14 mouse cellular contexts compared by ENCODE assay signal in the genomic region with DNA sequence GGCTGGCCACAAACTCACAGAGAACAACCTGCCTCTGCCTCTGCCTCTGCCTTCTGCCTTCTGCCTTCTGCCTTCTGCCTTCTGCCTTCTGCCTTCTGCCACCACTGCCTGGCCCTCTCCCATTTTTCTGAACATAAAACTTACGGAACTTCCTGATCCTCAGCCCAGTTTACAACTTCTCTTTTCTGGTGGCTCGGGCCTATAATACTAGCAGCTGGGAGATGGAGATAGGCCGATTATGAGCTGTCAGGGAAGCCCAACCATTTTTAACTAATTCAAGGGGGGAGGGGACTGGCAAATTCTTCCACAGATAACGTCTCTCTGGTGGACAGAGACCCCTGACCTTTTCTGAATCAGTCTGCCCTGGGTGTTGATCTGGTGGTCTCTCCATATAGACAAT. TPM values are rescaled to one million over a fixed set of nuclear protein-coding genes. Genes with fewer than 3 reads are reported as not detected.
A peak's percentile ranks its signal among the peaks of the same experiment; 100 is the strongest.
DNase-seq lines count a peak whose midpoint lies in the region; ATAC-seq and TF ChIP-seq lines count a peak whose summit lies in the region.
"Had no signal": no experiment of that assay in that cellular context is flagged by ENCODE, and none has a peak within 500 bp of the region (broad histone marks: within the 10 kb centered on the region; RNA-seq: fewer than 3 reads in every experiment).

No protein-coding gene starts in this region.

- no peak overlapping the region for H3K4me2 ChIP-seq in kidney, embryonic 16.5 days (replicated peaks; ENCODE audit: low read depth, low read length)
- no peak overlapping the region for H3K4me2 ChIP-seq in kidney, embryonic 14.5 days (replicated peaks; ENCODE audit: low read depth, low read length)
- H3K4me2 ChIP-seq in CH12.LX (ENCODE audit: insufficient read depth, low read depth, poor library complexity, severe bottlenecking) = peak overlapping the region; percentile 63
- no peak overlapping the region for H3K4me2 ChIP-seq in intestine, embryonic 15.5 days (replicated peaks)
- H3K4me2 ChIP-seq in hindbrain, embryonic 13.5 days = no peak overlapping the region
- H3K4me2 ChIP-seq: liver, embryonic 15.5 days; midbrain, embryonic 15.5 days had no signal

- H3K4me1 ChIP-seq in kidney, embryonic 16.5 days (ENCODE audit: insufficient read depth, low read length) = peaks cover 5% of the 10 kb centered on the region
- H3K4me1 ChIP-seq in kidney, embryonic 14.5 days (ENCODE audit: control insufficient read depth, insufficient read depth, low read length) = peaks cover 7% of the 10 kb centered on the region; the same call in 1 of the 2 replicates
- H3K4me1 ChIP-seq in CH12.LX (ENCODE audit: control insufficient read depth in 1 of 2, insufficient read depth in 2 of 2) = peaks cover 53 to 91% of the 10 kb centered on the region in 2 experiments
- H3K4me1 ChIP-seq in intestine, embryonic 15.5 days (replicated peaks) = peaks cover 23% of the 10 kb centered on the region
- H3K4me1 ChIP-seq in hindbrain, embryonic 13.5 days (replicated peaks) = no peaks in the 10 kb centered on the region
- H3K4me1 ChIP-seq: midbrain, embryonic 15.5 days had no signal

- TF ChIP-seq RAD21 in CH12.LX (IDR thresholded peaks at IDR 0.05; ENCODE audit: low read depth, low read length) = no peak

- TF ChIP-seq EP300 in CH12.LX (IDR thresholded peaks at IDR 0.05; ENCODE audit: low read length) = no peak

- DNase-seq in 416B (ENCODE audit: low read depth) (peak; percentile 50), CH12.LX (ENCODE audit: extremely low read depth) (peak; percentile 76)
- no peak for DNase-seq in frontal cortex, postnatal 10 days (ENCODE audit: low spot score in 2 of 2)
- DNase-seq: cerebellum, postnatal 14 days; gastrocnemius, postnatal 36 days; layer of hippocampus, postnatal 36 days; left cerebral cortex, postnatal 4 days had no signal

- H3K27ac ChIP-seq in kidney, embryonic 16.5 days (ENCODE audit: low read length) = peak overlapping the region; percentile 50; the same call in 1 of the 2 replicates
- H3K27ac ChIP-seq in kidney, embryonic 14.5 days (ENCODE audit: low read depth, low read length) = no peak overlapping the region; the same call in 1 of the 2 replicates
- peak overlapping the region; percentile 98 for H3K27ac ChIP-seq in CH12.LX (ENCODE audit: insufficient read depth, low read depth)
- H3K27ac ChIP-seq in intestine, embryonic 15.5 days = peak overlapping the region; percentile 9; the same call in 1 of the 2 replicates
- H3K27ac ChIP-seq in hindbrain, embryonic 13.5 days = no peak overlapping the region
- H3K27ac ChIP-seq: liver, embryonic 15.5 days; midbrain, embryonic 15.5 days had no signal

- H3K79me2 ChIP-seq in CH12.LX (replicated peaks; ENCODE audit: control insufficient read depth, extremely low read depth, insufficient read depth, poor library complexity, severe bottlenecking) = no peaks in the 10 kb centered on the region

- dilution Hi-C loops in CH12.LX (cut with MboI; ENCODE audit: extremely low pct_ligation_motif_present, extremely low pct_unique_long_range_greater_than_20kb, low sequenced_read_pairs) = no loop called here

- no peak for TF ChIP-seq POLR2A in CH12.LX (IDR thresholded peaks at IDR 0.05; ENCODE audit: low read depth, low read length)

- no peaks in the 10 kb centered on the region for H3K36me3 ChIP-seq in kidney, embryonic 16.5 days (ENCODE audit: insufficient read depth, low read length)
- H3K36me3 ChIP-seq in kidney, embryonic 14.5 days (ENCODE audit: control insufficient read depth, insufficient read depth, low read length) = no peaks in the 10 kb centered on the region
- no peaks in the 10 kb centered on the region for H3K36me3 ChIP-seq in CH12.LX (replicated peaks in 1 of 2; ENCODE audit: control insufficient read depth in 1 of 2, insufficient read depth in 1 of 2, low read length in 1 of 2)
- no peaks in the 10 kb centered on the region for H3K36me3 ChIP-seq in intestine, embryonic 15.5 days
- no peaks in the 10 kb centered on the region for H3K36me3 ChIP-seq in hindbrain, embryonic 13.5 days
- H3K36me3 ChIP-seq: liver, embryonic 15.5 days; midbrain, embryonic 15.5 days had no signal

- 21% methylated on average over 4 of the region's 4 CpGs for WGBS in kidney, embryonic 16.5 days
- 32% methylated on average over 4 of the region's 4 CpGs for WGBS in kidney, embryonic 14.5 days
- WGBS in intestine, embryonic 15.5 days = 15% methylated on average over 4 of the region's 4 CpGs
- 47% methylated on average over 4 of the region's 4 CpGs for WGBS in hindbrain, embryonic 13.5 days

- no peak overlapping the region for H3K9ac ChIP-seq in kidney, embryonic 16.5 days (replicated peaks; ENCODE audit: low read length)
- no peak overlapping the region for H3K9ac ChIP-seq in kidney, embryonic 14.5 days (ENCODE audit: low read depth, low read length)
- peak overlapping the region; percentile 67 for H3K9ac ChIP-seq in CH12.LX (ENCODE audit: insufficient read depth, low read depth)
- no peak overlapping the region for H3K9ac ChIP-seq in intestine, embryonic 15.5 days
- H3K9ac ChIP-seq in hindbrain, embryonic 13.5 days = no peak overlapping the region
- H3K9ac ChIP-seq: liver, embryonic 15.5 days; midbrain, embryonic 15.5 days had no signal

- no peak overlapping the region for H3K4me3 ChIP-seq in kidney, embryonic 16.5 days (ENCODE audit: low read length)
- no peak overlapping the region for H3K4me3 ChIP-seq in kidney, embryonic 14.5 days (ENCODE audit: low read length)
- H3K4me3 ChIP-seq in CH12.LX (replicated peaks in 1 of 3; ENCODE audit: low read depth in 2 of 3, low read length in 2 of 3, poor library complexity in 1 of 3) = no peak overlapping the region
- H3K4me3 ChIP-seq in intestine, embryonic 15.5 days (replicated peaks) = no peak overlapping the region
- H3K4me3 ChIP-seq in hindbrain, embryonic 13.5 days = no peak overlapping the region
- H3K4me3 ChIP-seq: liver, embryonic 15.5 days; midbrain, embryonic 15.5 days had no signal

- in situ Hi-C loops in CH12.LX (cut with MboI; ENCODE audit: low pct_ligation_motif_present, low pct_unique_long_range_greater_than_20kb, low sequenced_read_pairs) = loop anchor here (5.0 kb wide), 1 partner anchor 37 kb away; no protein-coding TSS in a partner anchor

- no peaks in the 10 kb centered on the region for H3K27me3 ChIP-seq in kidney, embryonic 16.5 days (ENCODE audit: insufficient read depth, low read length)
- no peaks in the 10 kb centered on the region for H3K27me3 ChIP-seq in kidney, embryonic 14.5 days (ENCODE audit: control insufficient read depth, insufficient read depth, low read length)
- no peaks in the 10 kb centered on the region for H3K27me3 ChIP-seq in CH12.LX (replicated peaks)
- H3K27me3 ChIP-seq in intestine, embryonic 15.5 days (replicated peaks) = no peaks in the 10 kb centered on the region
- no peaks in the 10 kb centered on the region for H3K27me3 ChIP-seq in hindbrain, embryonic 13.5 days
- H3K27me3 ChIP-seq: liver, embryonic 15.5 days; midbrain, embryonic 15.5 days; Patski had no signal

- H3K9me3 ChIP-seq in kidney, embryonic 16.5 days (ENCODE audit: low read length) = no peaks in the 10 kb centered on the region
- no peaks in the 10 kb centered on the region for H3K9me3 ChIP-seq in kidney, embryonic 14.5 days (ENCODE audit: control insufficient read depth, low read length)
- H3K9me3 ChIP-seq in CH12.LX (replicated peaks; ENCODE audit: low read length) = no peaks in the 10 kb centered on the region
- H3K9me3 ChIP-seq in intestine, embryonic 15.5 days = no peaks in the 10 kb centered on the region
- H3K9me3 ChIP-seq in hindbrain, embryonic 13.5 days = no peaks in the 10 kb centered on the region
- H3K9me3 ChIP-seq: liver, embryonic 15.5 days; midbrain, embryonic 15.5 days had no signal

- ATAC-seq in kidney, embryonic 16.5 days (ENCODE audit: low FRiP score, low TSS enrichment) = no peak
- ATAC-seq in kidney, embryonic 14.5 days (ENCODE audit: low FRiP score, low TSS enrichment) = no peak
- no peak for ATAC-seq in intestine, embryonic 15.5 days
- ATAC-seq in hindbrain, embryonic 13.5 days (ENCODE audit: low FRiP score) = no peak
- ATAC-seq: midbrain, embryonic 15.5 days; Patski had no signal

- no peak for TF ChIP-seq CTCF in CH12.LX (conservative IDR thresholded peaks at IDR 0.05 in 1 of 2, IDR thresholded peaks at IDR 0.05 in 1 of 2; ENCODE audit: low read depth in 2 of 2, low read length in 2 of 2)

TF ChIP-seq in CH12.LX, 34 proteins besides CTCF, POLR2A, EP300 and RAD21:
- TF ChIP-seq MYC (IDR thresholded peaks at IDR 0.05; ENCODE audit: low read depth, low read length) (no peak), NELFE (IDR thresholded peaks at IDR 0.05; ENCODE audit: low read depth, low read length) (no peak), USF2 (conservative IDR thresholded peaks at IDR 0.05; ENCODE audit: low read depth, low read length) (no peak), JUN (IDR thresholded peaks at IDR 0.05; ENCODE audit: insufficient read depth, low read depth, low read length) (no peak), E2F4 (IDR thresholded peaks at IDR 0.05; ENCODE audit: insufficient replicate concordance, low read depth, low read length) (no peak), ETS1 (conservative IDR thresholded peaks at IDR 0.05; ENCODE audit: low read depth, low read length) (peak; percentile 53; the same call in 1 of the 2 replicates)

RNA-seq across cellular contexts. Expression of a gene that starts 22.3 kb away (rescaled TPM):
- polyA plus RNA-seq in kidney, embryonic 16.5 days (2015; fragmentation: Nextera tagmentation; extraction: Ambion mirVana) = 24.6 and 28.5 TPM in 2 replicates
- polyA plus RNA-seq in kidney, embryonic 14.5 days (2014; fragmentation: Nextera tagmentation; extraction: Ambion mirVana) = 20.5 and 35.5 TPM in 2 replicates
- 25.5 and 26.1 TPM in 2 replicates for total RNA-seq in CH12.LX (2012; rRNA removed)
- 23.8 and 25.9 TPM in 2 replicates for total RNA-seq in CH12.LX (2014; rRNA removed)
- polyA plus RNA-seq in CH12.LX (2012; ENCODE audit: insufficient read length, low read depth) = 37.5 and 38.2 TPM in 2 replicates
- polyA plus RNA-seq in intestine, embryonic 15.5 days (2015; fragmentation: Nextera tagmentation; extraction: Ambion mirVana) = 20.3 and 21.0 TPM in 2 replicates
- 35.8 and 38.6 TPM in 2 replicates for polyA plus RNA-seq in hindbrain, embryonic 13.5 days (2015; fragmentation: Nextera tagmentation; extraction: Ambion mirVana)

RNA-seq across cellular contexts. Expression of a gene that starts 57.7 kb away (rescaled TPM):
- 1.2 and 1.4 TPM in 2 replicates for polyA plus RNA-seq in kidney, embryonic 16.5 days (2015; fragmentation: Nextera tagmentation; extraction: Ambion mirVana)
- polyA plus RNA-seq in kidney, embryonic 14.5 days (2014; fragmentation: Nextera tagmentation; extraction: Ambion mirVana) = 0.72 and 0.84 TPM in 2 replicates
- 1.5 and 1.7 TPM in 2 replicates for total RNA-seq in CH12.LX (2012; rRNA removed)
- 0.54 and 0.87 TPM in 2 replicates for total RNA-seq in CH12.LX (2014; rRNA removed)
- 1.4 and 1.9 TPM in 2 replicates for polyA plus RNA-seq in CH12.LX (2012; ENCODE audit: insufficient read length, low read depth)
- 2.7 TPM in 2 replicates for polyA plus RNA-seq in intestine, embryonic 15.5 days (2015; fragmentation: Nextera tagmentation; extraction: Ambion mirVana)
- polyA plus RNA-seq in hindbrain, embryonic 13.5 days (2015; fragmentation: Nextera tagmentation; extraction: Ambion mirVana) = 0.39 and 0.65 TPM in 2 replicates

Comparison
In these comparisons a context has a peak if more than half of its experiments do, and no peak if none do; other contexts are left out.
1. H3K27ac ChIP-seq: peak in kidney, embryonic 16.5 days (single experiment), CH12.LX (single experiment) and intestine, embryonic 15.5 days (single experiment); none in kidney, embryonic 14.5 days (single experiment) and hindbrain, embryonic 13.5 days (single experiment).
2. DNase-seq: peak in 416B (single experiment) and CH12.LX (single experiment); none in frontal cortex, postnatal 10 days (0 of 2).